Mouse (Mus musculus): ENCODE measurements around the gene Rnaseh2a. TPM values are rescaled to one million over a fixed set of nuclear protein-coding genes. Genes with fewer than 3 reads are reported as not detected.
"Not testable (repeated sequence)": the region's sequence is repeated elsewhere in the genome, so short reads cannot be mapped to it uniquely, and the experiment has no call there.

Gene Rnaseh2a
- total and polyA plus RNA-seq, 2 experiments, result 17.1 to 28.3 TPM

GRCm38 (mm10) chr8:84910551-84910950 is 59.0 kb downstream of the Rnaseh2a start:
- Histone ChIP-seq H3K4me1 (ENCODE audit: control insufficient read depth, insufficient read depth, low read length) (peaks cover 11% of the 10 kb centered on the region; the same call in 1 of the 2 replicates), H3K36me3 (ENCODE audit: control insufficient read depth, insufficient read depth, low read length) (no peaks in the 10 kb centered on the region), H3K27me3 (ENCODE audit: control insufficient read depth, insufficient read depth, low read length) (no peaks in the 10 kb centered on the region), H3K4me3 (ENCODE audit: insufficient read depth, low read depth, low read length) (no peak overlapping the region), H3K27ac (replicated peaks; ENCODE audit: insufficient read depth, low read depth, low read length) (no peak overlapping the region), H3K79me2 (ENCODE audit: control insufficient read depth, insufficient read depth, low read length) (peaks cover 4% of the 10 kb centered on the region; the same call in 1 of the 2 replicates), H3K9ac (ENCODE audit: low read depth, low read length) (no peak overlapping the region)
- DNase-seq (ENCODE audit: extremely low read depth, low read depth, low spot score), result no peak
- TF ChIP-seq POLR2A (IDR thresholded peaks at IDR 0.05; ENCODE audit: extremely low read depth, insufficient read depth, low read length) (no peak), CTCF (IDR thresholded peaks at IDR 0.05; ENCODE audit: low read depth, low read length) (no peak)
- 79% methylated on average over 6 of the region's 6 CpGs for WGBS

- H3K27me3 ChIP-seq (ENCODE audit: control insufficient read depth, insufficient read depth, low read length), result no peaks in the 10 kb centered on the region
- H3K79me2 ChIP-seq (ENCODE audit: control insufficient read depth, insufficient read depth, low read length), result peaks cover 4% of the 10 kb centered on the region; the same call in 1 of the 2 replicates
- DNase-seq (ENCODE audit: extremely low read depth, low read depth, low spot score), result no peak
- WGBS, result 80% methylated on average over 5 of the region's 5 CpGs
- no peak for TF ChIP-seq POLR2A (IDR thresholded peaks at IDR 0.05; ENCODE audit: extremely low read depth, insufficient read depth, low read length)
- no peak for TF ChIP-seq CTCF (IDR thresholded peaks at IDR 0.05; ENCODE audit: low read depth, low read length)
- no peak overlapping the region for H3K4me3 ChIP-seq (ENCODE audit: insufficient read depth, low read depth, low read length)
- H3K36me3 ChIP-seq (ENCODE audit: control insufficient read depth, insufficient read depth, low read length), result no peaks in the 10 kb centered on the region
- no peak overlapping the region for H3K9ac ChIP-seq (ENCODE audit: low read depth, low read length)
- peaks cover 11% of the 10 kb centered on the region; the same call in 1 of the 2 replicates for H3K4me1 ChIP-seq (ENCODE audit: control insufficient read depth, insufficient read depth, low read length)
- no peak overlapping the region for H3K27ac ChIP-seq (replicated peaks; ENCODE audit: insufficient read depth, low read depth, low read length)
Observed at GRCm38 (mm10) chr8:84909949-84910348, 59.6 kb downstream of the Rnaseh2a start.

- TF ChIP-seq POLR2A (IDR thresholded peaks at IDR 0.05; ENCODE audit: extremely low read depth, insufficient read depth, low read length) (no peak), CTCF (IDR thresholded peaks at IDR 0.05; ENCODE audit: low read depth, low read length) (no peak)
- WGBS, result 54% methylated on average over 20 of the region's 20 CpGs
- H3K79me2 ChIP-seq (ENCODE audit: control insufficient read depth, insufficient read depth, low read length), result peaks cover 4% of the 10 kb centered on the region; the same call in 1 of the 2 replicates
- peaks cover 11% of the 10 kb centered on the region; the same call in 1 of the 2 replicates for H3K4me1 ChIP-seq (ENCODE audit: control insufficient read depth, insufficient read depth, low read length)
- H3K9ac ChIP-seq (ENCODE audit: low read depth, low read length), result peak overlapping the region; percentile 76
- no peaks in the 10 kb centered on the region for H3K36me3 ChIP-seq (ENCODE audit: control insufficient read depth, insufficient read depth, low read length)
- DNase-seq (ENCODE audit: extremely low read depth, low read depth, low spot score), result no peak
- H3K27me3 ChIP-seq (ENCODE audit: control insufficient read depth, insufficient read depth, low read length), result no peaks in the 10 kb centered on the region
- H3K4me3 ChIP-seq (ENCODE audit: insufficient read depth, low read depth, low read length), result peak overlapping the region; percentile 72
- H3K27ac ChIP-seq (replicated peaks; ENCODE audit: insufficient read depth, low read depth, low read length), result no peak overlapping the region
Observed at GRCm38 (mm10) chr8:84909162-84909767, 60.3 kb downstream of the Rnaseh2a start.

GRCm38 (mm10) chr8:84908421-84909161 is 61.0 kb downstream of the Rnaseh2a start, which contains the start of gene Dnase2a:
Dnase2a (plus strand) TSS chr8:84908560.
- H3K79me2 ChIP-seq (ENCODE audit: control insufficient read depth, insufficient read depth, low read length), result peaks cover 4% of the 10 kb centered on the region; the same call in 1 of the 2 replicates
- H3K4me1 ChIP-seq (ENCODE audit: control insufficient read depth, insufficient read depth, low read length), result peaks cover 8% of the 10 kb centered on the region; the same call in 1 of the 2 replicates
- under 1% methylated on average over 45 of the region's 45 CpGs for WGBS
- DNase-seq (ENCODE audit: extremely low read depth, low read depth, low spot score), result peak; percentile 93
- no peaks in the 10 kb centered on the region for H3K27me3 ChIP-seq (ENCODE audit: control insufficient read depth, insufficient read depth, low read length)
- peak within 1 kb of the TSS; percentile 72 for H3K4me3 ChIP-seq (ENCODE audit: insufficient read depth, low read depth, low read length)
- peak within 1 kb of the TSS; percentile 76 for H3K9ac ChIP-seq (ENCODE audit: low read depth, low read length)
- TF ChIP-seq CTCF (IDR thresholded peaks at IDR 0.05; ENCODE audit: low read depth, low read length) (0 out of 2 replicates have a peak, but pooled peaks have one; percentile 1), POLR2A (IDR thresholded peaks at IDR 0.05; ENCODE audit: extremely low read depth, insufficient read depth, low read length) (peak; percentile 19; the same call in 1 of the 2 replicates)
- peak within 1 kb of the TSS; percentile 66 for H3K27ac ChIP-seq (replicated peaks; ENCODE audit: insufficient read depth, low read depth, low read length)
- no peaks in the 10 kb centered on the region for H3K36me3 ChIP-seq (ENCODE audit: control insufficient read depth, insufficient read depth, low read length)

- 0 out of 2 replicates have a peak overlapping the region, but pooled peaks have one; percentile 36 for H3K27ac ChIP-seq (replicated peaks; ENCODE audit: insufficient read depth, low read depth, low read length)
- H3K27me3 ChIP-seq (ENCODE audit: control insufficient read depth, insufficient read depth, low read length); H3K4me1 ChIP-seq (ENCODE audit: control insufficient read depth, insufficient read depth, low read length); H3K9ac ChIP-seq (ENCODE audit: low read depth, low read length); H3K36me3 ChIP-seq (ENCODE audit: control insufficient read depth, insufficient read depth, low read length); DNase-seq (ENCODE audit: extremely low read depth, low read depth, low spot score); H3K79me2 ChIP-seq (ENCODE audit: control insufficient read depth, insufficient read depth, low read length): not testable (repeated sequence)
- WGBS, result 10% methylated on average over 7 of the region's 7 CpGs
- peak overlapping the region; percentile 26; the same call in 1 of the 2 replicates for H3K4me3 ChIP-seq (ENCODE audit: insufficient read depth, low read depth, low read length)
Observed at GRCm38 (mm10) chr8:84907979-84908378, 61.6 kb downstream of the Rnaseh2a start.
